Mouse (Mus musculus): ENCODE measurements around the gene Asna1. TPM values are rescaled to one million over a fixed set of nuclear protein-coding genes. Genes with fewer than 3 reads are reported as not detected.
A peak's percentile ranks its signal among the peaks of the same experiment; 100 is the strongest.

Gene Asna1
- total and polyA plus RNA-seq, 3 experiments: 109 to 127 (median 119) TPM

- Histone ChIP-seq H3K9me3 (replicated peaks; ENCODE audit: low read length) (no peaks in the 10 kb centered on the region), H3K36me3 (replicated peaks in 1 of 2; ENCODE audit: control insufficient read depth in 1 of 2, insufficient read depth in 1 of 2, low read length in 1 of 2) (peaks cover 45 to 63% of the 10 kb centered on the region in 2 experiments), H3K27ac (ENCODE audit: insufficient read depth, low read depth) (no peak overlapping the region), H3K4me2 (ENCODE audit: insufficient read depth, low read depth, poor library complexity, severe bottlenecking) (no peak overlapping the region), H3K4me1 (ENCODE audit: control insufficient read depth in 1 of 2, insufficient read depth in 2 of 2) (peaks cover 5 to 18% of the 10 kb centered on the region in 2 experiments), H3K79me2 (replicated peaks; ENCODE audit: control insufficient read depth, extremely low read depth, insufficient read depth, poor library complexity, severe bottlenecking) (no peaks in the 10 kb centered on the region), H3K4me3 (replicated peaks in 1 of 3; ENCODE audit: low read depth in 2 of 3, low read length in 2 of 3, poor library complexity in 1 of 3) (no peak overlapping the region), H3K27me3 (replicated peaks) (no peaks in the 10 kb centered on the region), H3K9ac (ENCODE audit: insufficient read depth, low read depth) (no peak overlapping the region)
- TF ChIP-seq BHLHE40 (IDR thresholded peaks at IDR 0.05; ENCODE audit: low read depth, low read length): no peak
- in situ Hi-C loops (cut with MboI; ENCODE audit: low pct_ligation_motif_present, low pct_unique_long_range_greater_than_20kb, low sequenced_read_pairs): no loop called here
- DNase-seq (ENCODE audit: extremely low read depth): no peak
- dilution Hi-C loops (cut with MboI; ENCODE audit: extremely low pct_ligation_motif_present, extremely low pct_unique_long_range_greater_than_20kb, low sequenced_read_pairs): no loop called here
These were observed 32.3 kb upstream of the Asna1 start for GRCm38 (mm10) chr8:85057367-85057766.

DNA sequence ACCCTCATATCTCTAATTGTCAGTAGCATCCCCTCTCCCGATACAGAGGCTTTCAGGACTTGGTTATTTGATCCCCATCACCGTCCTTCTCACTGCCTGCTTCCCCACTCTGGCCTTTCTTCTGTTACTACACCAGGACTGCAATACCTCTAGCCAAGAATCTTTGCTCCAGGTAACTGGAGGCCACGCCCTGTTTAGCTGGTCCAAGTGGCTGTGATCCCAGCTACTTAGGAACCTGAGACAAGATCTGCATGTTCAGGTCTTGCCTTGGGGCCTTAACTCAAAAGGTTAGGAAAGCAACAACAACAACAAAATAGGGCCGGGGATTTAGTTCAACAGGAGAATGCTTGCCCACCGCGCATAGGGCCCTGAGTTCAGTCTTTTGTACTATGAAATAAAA, 18.5 kb upstream of the Asna1 start:
- in situ Hi-C loops (cut with MboI; ENCODE audit: low pct_ligation_motif_present, low pct_unique_long_range_greater_than_20kb, low sequenced_read_pairs): no loop called here
- Histone ChIP-seq H3K27me3 (replicated peaks) (no peaks in the 10 kb centered on the region), H3K9ac (ENCODE audit: insufficient read depth, low read depth) (no peak overlapping the region), H3K9me3 (replicated peaks; ENCODE audit: low read length) (no peaks in the 10 kb centered on the region), H3K4me3 (replicated peaks in 1 of 3; ENCODE audit: low read depth in 2 of 3, low read length in 2 of 3, poor library complexity in 1 of 3) (no peak overlapping the region), H3K27ac (ENCODE audit: insufficient read depth, low read depth) (no peak overlapping the region), H3K4me2 (ENCODE audit: insufficient read depth, low read depth, poor library complexity, severe bottlenecking) (no peak overlapping the region), H3K4me1 (ENCODE audit: control insufficient read depth in 1 of 2, insufficient read depth in 2 of 2) (peaks cover 3 to 29% of the 10 kb centered on the region in 2 experiments), H3K79me2 (replicated peaks; ENCODE audit: control insufficient read depth, extremely low read depth, insufficient read depth, poor library complexity, severe bottlenecking) (peaks cover 51% of the 10 kb centered on the region), H3K36me3 (replicated peaks in 1 of 2; ENCODE audit: control insufficient read depth in 1 of 2, insufficient read depth in 1 of 2, low read length in 1 of 2) (peaks cover 76 to 89% of the 10 kb centered on the region in 2 experiments)
- DNase-seq (ENCODE audit: extremely low read depth): no peak
- TF ChIP-seq POLR2A (IDR thresholded peaks at IDR 0.05; ENCODE audit: low read depth, low read length) (no peak), ELF1 (IDR thresholded peaks at IDR 0.05; ENCODE audit: low read depth, low read length) (no peak), HCFC1 (IDR thresholded peaks at IDR 0.05; ENCODE audit: low read depth, low read length) (no peak)
- dilution Hi-C loops (cut with MboI; ENCODE audit: extremely low pct_ligation_motif_present, extremely low pct_unique_long_range_greater_than_20kb, low sequenced_read_pairs): no loop called here

DNA sequence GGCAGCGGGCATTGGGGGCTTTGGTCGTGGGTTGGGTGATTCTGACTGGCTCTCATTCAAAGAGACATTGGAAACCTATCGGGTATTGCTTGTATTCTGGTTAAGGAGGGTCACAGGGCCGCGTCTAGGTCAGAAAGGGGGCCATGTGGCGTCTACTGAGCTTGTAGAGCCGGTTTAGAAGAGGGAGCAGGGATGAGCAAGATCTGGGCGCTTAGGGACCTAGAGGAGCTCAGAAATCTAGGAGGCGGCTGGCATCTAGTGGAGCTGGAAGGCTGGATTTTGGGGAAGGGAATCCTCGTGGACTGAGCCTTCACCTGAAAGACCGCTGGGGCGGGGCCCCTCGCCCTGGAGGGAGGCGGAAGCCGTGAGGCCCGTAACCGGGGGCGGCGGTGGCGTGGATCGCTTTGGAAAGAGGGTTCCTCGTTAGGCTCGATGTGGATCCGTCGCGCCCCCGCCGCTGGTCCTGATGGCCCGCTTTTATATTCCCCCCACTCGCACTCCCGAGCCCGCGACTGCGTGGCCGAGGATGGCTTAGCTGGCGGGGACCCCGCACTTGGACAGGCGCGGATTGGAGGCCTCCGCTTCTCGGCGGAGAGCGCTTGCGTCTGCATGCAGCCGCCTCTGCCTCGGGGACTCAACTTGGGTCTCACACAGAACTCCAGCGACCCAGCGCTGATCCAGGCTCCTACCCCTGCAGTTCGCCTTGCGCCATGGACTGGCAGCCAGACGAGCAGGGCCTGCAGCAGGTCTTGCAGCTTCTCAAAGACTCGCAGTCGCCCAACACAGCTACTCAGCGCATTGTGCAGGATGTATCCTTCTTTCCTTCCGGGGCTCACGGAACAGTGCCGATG, 12.8 kb upstream of the Asna1 start:
- Histone ChIP-seq H3K4me1 (ENCODE audit: control insufficient read depth in 1 of 2, insufficient read depth in 2 of 2) (peaks cover 3 to 49% of the 10 kb centered on the region in 2 experiments), H3K27me3 (replicated peaks) (no peaks in the 10 kb centered on the region), H3K4me3 (replicated peaks in 1 of 3; ENCODE audit: low read depth in 2 of 3, low read length in 2 of 3, poor library complexity in 1 of 3) (peak overlapping the region; percentile 83 to 90 (median 88)), H3K4me2 (ENCODE audit: insufficient read depth, low read depth, poor library complexity, severe bottlenecking) (peak overlapping the region; percentile 91), H3K79me2 (replicated peaks; ENCODE audit: control insufficient read depth, extremely low read depth, insufficient read depth, poor library complexity, severe bottlenecking) (peaks cover 59% of the 10 kb centered on the region), H3K27ac (ENCODE audit: insufficient read depth, low read depth) (peak overlapping the region; percentile 88), H3K9ac (ENCODE audit: insufficient read depth, low read depth) (peak overlapping the region; percentile 94), H3K36me3 (replicated peaks in 1 of 2; ENCODE audit: control insufficient read depth in 1 of 2, insufficient read depth in 1 of 2, low read length in 1 of 2) (peaks cover 25 to 44% of the 10 kb centered on the region in 2 experiments), H3K9me3 (replicated peaks; ENCODE audit: low read length) (no peaks in the 10 kb centered on the region)
- dilution Hi-C loops (cut with MboI; ENCODE audit: extremely low pct_ligation_motif_present, extremely low pct_unique_long_range_greater_than_20kb, low sequenced_read_pairs): no loop called here
- TF ChIP-seq TCF12 (IDR thresholded peaks at IDR 0.05; ENCODE audit: low read depth, low read length): 0 out of 2 replicates have a peak, but pooled peaks have one; percentile 44
- TF ChIP-seq TBP (conservative IDR thresholded peaks at IDR 0.05; ENCODE audit: low read depth, low read length): 0 out of 2 replicates have a peak, but pooled peaks have one; percentile 41
- TF ChIP-seq HCFC1 (IDR thresholded peaks at IDR 0.05; ENCODE audit: low read depth, low read length): peak; percentile 59
- peak; percentile 84 for TF ChIP-seq MXI1 (IDR thresholded peaks at IDR 0.05; ENCODE audit: low read depth, low read length)
- TF ChIP-seq UBTF (IDR thresholded peaks at IDR 0.05; ENCODE audit: low read depth, low read length): no peak
- TF ChIP-seq ZNF384 (IDR thresholded peaks at IDR 0.05; ENCODE audit: low read depth, low read length): no peak
- no peak for TF ChIP-seq IRF4 (IDR thresholded peaks at IDR 0.05; ENCODE audit: low read depth, low read length)
- peak; percentile 26; the same call in 1 of the 2 replicates for TF ChIP-seq MAX (IDR thresholded peaks at IDR 0.05; ENCODE audit: low read length)
- TF ChIP-seq ETS1 (conservative IDR thresholded peaks at IDR 0.05; ENCODE audit: low read depth, low read length): no peak
- peak; percentile 74; the same call in 1 of the 2 replicates for TF ChIP-seq MAZ (IDR thresholded peaks at IDR 0.05; ENCODE audit: low read depth, low read length)
- no peak; the same call in 1 of the 2 replicates for TF ChIP-seq SIN3A (IDR thresholded peaks at IDR 0.05; ENCODE audit: low read length)
- TF ChIP-seq MYC (IDR thresholded peaks at IDR 0.05; ENCODE audit: low read depth, low read length): peak; percentile 86
- TF ChIP-seq NRF1 (IDR thresholded peaks at IDR 0.05; ENCODE audit: low read depth, low read length): peak; percentile 30; the same call in 1 of the 2 replicates
- TF ChIP-seq CHD1 (IDR thresholded peaks at IDR 0.05; ENCODE audit: low read depth, low read length): no peak
- TF ChIP-seq E2F4 (IDR thresholded peaks at IDR 0.05; ENCODE audit: insufficient replicate concordance, low read depth, low read length): no peak
- no peak for TF ChIP-seq BHLHE40 (IDR thresholded peaks at IDR 0.05; ENCODE audit: low read depth, low read length)
- TF ChIP-seq CHD2 (IDR thresholded peaks at IDR 0.05; ENCODE audit: low read length): no peak
- TF ChIP-seq ELF1 (IDR thresholded peaks at IDR 0.05; ENCODE audit: low read depth, low read length): peak; percentile 47; the same call in 1 of the 2 replicates
- TF ChIP-seq POLR2AphosphoS2 (IDR thresholded peaks at IDR 0.05; ENCODE audit: low read depth, low read length): no peak
- TF ChIP-seq POLR2A (IDR thresholded peaks at IDR 0.05; ENCODE audit: low read depth, low read length): peak; percentile 57
- in situ Hi-C loops (cut with MboI; ENCODE audit: low pct_ligation_motif_present, low pct_unique_long_range_greater_than_20kb, low sequenced_read_pairs): no loop called here
- DNase-seq (ENCODE audit: extremely low read depth): peak; percentile 52
